Mouse (Mus musculus): ENCODE results near the gene Trub1.

Trub1 gene

GRCm38 (mm10) chr19:57498110-57498743, 45.5 kb downstream of the Trub1 start:
- no peak for DNase-seq (ENCODE audit: low read depth)

- DNase-seq (ENCODE audit: low read depth) = no peak
Measured at GRCm38 (mm10) chr19:57498884-57499410, 46.2 kb downstream of the Trub1 start.

DNA sequence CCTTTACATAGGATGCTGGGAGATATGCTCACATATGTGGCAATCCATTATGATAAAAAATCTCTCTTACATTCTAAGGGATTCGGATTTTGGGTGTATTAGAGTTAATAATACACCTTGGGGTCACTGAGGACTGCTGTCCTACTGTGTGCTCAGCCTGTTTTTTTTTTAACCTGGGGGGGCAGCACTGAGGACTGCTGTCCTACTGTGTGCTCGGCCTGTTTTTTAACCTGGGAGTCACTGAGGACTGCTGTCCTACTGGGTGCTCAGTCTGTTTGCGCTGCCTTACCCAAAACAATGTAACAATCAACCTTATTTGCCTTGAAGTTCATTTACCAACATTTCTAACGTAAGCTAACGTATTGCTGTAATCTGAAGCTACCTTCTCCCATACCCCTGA, 47.5 kb downstream of the Trub1 start:
- DNase-seq (ENCODE audit: low read depth) = no peak

DNA sequence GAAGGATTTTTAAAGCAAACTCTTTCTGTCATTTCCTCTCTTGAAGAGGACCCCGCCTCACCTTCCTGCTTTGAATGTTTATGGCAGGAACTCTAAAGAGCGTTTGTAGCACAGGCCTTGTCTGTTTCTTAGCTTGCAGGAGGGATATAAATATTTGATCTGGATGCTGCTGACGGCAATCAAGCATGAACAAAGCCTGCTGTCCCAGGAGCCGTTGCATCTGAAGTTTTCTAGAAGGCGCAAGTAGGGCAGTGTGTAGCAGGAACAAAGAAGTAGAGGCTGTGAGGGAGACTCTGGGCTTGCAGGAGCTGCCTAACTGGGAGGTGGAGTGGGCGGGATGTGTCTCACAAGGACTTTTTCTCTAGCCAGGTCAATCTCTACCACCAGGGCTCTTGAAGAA, 50.4 kb downstream of the Trub1 start:
- DNase-seq (ENCODE audit: low read depth) = no peak

DNA sequence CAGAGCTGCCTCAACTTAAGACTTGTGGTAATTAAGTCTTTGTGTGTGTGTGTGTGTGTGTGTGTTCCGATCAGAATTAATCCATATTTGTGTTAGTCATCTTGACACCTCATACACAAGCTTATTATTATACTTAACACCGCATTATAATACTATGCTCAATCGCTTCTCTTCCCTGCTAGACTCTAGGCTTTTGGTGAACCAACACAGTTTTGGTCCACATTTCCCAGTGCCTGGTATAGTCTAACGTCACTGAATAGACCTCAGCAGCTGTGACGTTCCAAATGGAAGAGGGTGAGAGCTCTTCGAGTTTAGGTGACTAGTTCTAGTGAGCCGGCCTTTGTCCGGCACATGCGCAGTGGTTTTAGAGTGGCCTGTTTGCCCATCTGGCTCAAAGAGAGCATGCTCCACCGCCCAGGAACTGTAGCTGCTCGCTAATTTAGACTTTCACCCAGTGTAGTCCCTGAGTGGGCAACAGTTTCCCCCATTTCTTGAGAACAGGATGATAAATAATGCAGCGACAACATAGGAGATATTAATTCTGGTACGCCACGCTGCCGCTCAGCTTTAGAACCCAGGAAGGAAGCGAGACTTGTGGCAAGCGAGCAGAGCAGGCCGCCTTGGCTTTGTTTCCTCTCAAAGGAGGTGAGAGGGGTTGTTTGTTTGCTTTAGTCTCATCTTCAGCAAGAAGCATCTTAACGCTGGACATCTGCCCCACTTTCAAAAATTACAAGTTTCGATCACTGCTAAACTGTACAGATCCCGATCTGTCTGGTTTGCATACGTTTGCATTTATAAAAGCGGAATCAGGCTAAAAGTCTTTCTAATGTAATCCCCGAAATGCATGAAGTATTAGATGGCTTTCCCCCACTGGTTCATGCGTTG, 52.6 kb downstream of the Trub1 start:
- DNase-seq (ENCODE audit: low read depth) = no peak

- no peak for DNase-seq (ENCODE audit: low read depth)
Measured at GRCm38 (mm10) chr19:57506591-57506990, 53.9 kb downstream of the Trub1 start.

DNA sequence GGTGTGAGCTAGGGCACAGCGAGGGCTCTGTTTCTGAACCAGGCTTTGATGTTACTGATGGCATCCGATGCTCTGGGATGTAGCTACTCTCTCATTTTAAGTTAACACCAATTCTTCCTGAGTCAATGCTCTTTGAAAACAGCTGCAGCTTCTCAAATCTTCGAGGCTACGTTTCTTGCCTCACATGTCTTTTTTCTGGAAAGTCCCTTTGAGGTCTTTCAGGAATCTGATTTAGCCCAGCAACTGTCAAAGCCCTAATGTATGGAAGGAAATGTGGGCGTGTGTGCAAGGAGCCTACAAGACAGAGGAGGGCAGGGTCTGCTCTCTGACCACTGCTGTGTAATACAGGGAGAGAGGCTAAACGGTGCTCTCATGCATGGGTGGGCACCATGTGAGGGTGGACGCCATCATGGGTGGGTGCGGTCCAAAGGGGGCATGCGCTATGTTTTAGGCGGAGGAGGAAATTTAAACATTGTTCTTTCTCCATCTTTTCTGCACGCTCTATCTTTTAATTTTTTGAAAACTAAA, 55.6 kb downstream of the Trub1 start:
- no peak for DNase-seq (ENCODE audit: low read depth)

GRCm38 (mm10) chr19:57509758-57510319, 57.1 kb downstream of the Trub1 start:
- no peak for DNase-seq (ENCODE audit: low read depth)

DNA sequence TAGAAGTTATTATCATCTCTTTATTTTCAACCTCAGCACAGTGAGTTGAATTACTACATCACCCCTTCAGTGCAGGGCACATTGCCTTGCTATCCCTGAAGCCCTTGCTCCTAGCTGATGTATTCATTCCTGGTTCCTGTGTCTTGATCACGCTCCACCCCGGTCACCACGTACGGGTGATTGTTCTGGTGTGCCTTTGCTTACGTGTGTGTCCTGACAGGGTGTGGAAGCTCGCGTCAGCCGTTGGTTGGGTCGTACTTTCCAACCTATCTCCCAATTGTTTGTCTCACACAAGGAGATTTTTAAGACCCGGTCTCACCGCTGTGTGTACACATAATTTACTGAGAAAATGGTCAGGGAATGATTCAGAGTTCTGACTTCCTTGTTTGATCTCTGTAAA, 58.1 kb downstream of the Trub1 start:
- DNase-seq (ENCODE audit: low read depth) = no peak

GRCm38 (mm10) chr19:57513123-57513522, 60.4 kb downstream of the Trub1 start:
- DNase-seq (ENCODE audit: low read depth) = no peak

DNA sequence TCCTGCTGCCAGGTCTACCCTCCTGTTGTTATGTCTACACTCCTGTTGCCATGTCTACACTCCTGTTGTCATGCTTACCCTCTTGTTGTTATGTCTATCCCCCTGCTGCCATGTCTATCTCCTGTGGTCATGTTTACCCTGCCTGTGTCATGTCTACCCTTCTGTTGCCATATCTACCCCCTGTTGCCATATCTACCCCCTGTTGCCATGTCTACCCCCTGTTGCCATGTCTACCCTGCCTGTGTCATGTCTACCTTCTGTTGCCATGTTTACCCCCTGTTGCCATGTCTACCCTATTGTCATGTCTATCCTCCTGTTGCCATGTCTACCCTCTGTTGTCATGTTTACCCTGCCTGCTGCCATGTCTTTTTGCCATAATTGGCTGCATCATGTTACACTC, 69.0 kb downstream of the Trub1 start:
- DNase-seq (ENCODE audit: low read depth) = no peak

GRCm38 (mm10) chr19:57523363-57523762, 70.7 kb downstream of the Trub1 start:
- peak; percentile 15 for DNase-seq (ENCODE audit: low read depth)

- no peak for DNase-seq (ENCODE audit: low read depth)
Measured at GRCm38 (mm10) chr19:57525693-57526092, 73.0 kb downstream of the Trub1 start.

- no peak for DNase-seq (ENCODE audit: low read depth)
Measured at GRCm38 (mm10) chr19:57530212-57530611, 77.5 kb downstream of the Trub1 start.

- DNase-seq (ENCODE audit: low read depth) = no peak
Measured at GRCm38 (mm10) chr19:57534262-57534661, 81.5 kb downstream of the Trub1 start.

DNA sequence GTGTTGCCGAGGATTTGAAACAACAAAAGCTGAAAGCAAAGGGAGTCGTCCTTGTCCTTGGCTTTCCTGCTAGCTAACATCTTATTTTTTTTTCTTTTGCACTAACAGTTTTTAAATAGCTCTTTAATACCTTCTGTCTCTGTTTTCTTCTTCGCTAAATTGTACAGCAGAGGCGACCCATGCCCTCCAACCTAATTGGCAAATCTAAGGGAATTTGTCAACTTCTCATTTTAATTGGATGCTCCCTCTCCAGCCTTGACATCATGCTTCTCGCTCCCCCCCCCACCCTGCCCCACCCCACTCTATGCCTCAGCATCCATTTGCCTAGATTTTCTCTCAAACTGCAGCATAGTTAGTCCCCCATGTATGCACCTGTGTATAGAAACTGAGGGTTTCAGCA, 83.8 kb downstream of the Trub1 start:
- no peak for DNase-seq (ENCODE audit: low read depth)

- DNase-seq (ENCODE audit: low read depth) = no peak
Measured at GRCm38 (mm10) chr19:57537510-57538182, 84.9 kb downstream of the Trub1 start.

DNA sequence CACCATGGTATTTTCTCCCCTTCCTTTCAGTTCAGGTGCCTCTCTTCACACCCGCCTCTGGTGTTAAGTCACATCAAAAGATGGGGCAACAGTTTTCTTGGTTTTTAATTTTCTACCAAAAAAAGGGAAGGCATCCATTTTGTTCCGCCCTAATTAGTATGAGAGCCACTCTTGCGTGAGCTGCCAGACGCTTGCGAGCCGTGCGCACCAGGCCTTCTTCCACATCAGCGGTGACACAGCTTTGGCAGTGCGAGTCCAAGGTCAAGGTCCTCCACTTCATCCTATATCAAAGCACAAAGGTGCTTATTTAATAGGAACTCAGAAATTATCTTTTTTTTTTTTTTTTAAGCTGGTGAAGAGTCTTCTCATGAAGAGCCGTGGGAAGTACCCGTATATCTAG, 87.4 kb downstream of the Trub1 start:
- no peak for DNase-seq (ENCODE audit: low read depth)

All from fibroblast of lung, adult 2 months (primary cell).